Mouse (Mus musculus) fat pad, adult 2 months (tissue): Measurements from ENCODE around the gene Rps3a1.

Experiments used
- DNase-seq: peaks from one replicate; pipeline ENCODE4 v3.0.0-alpha.2; 2011; ENCODE audit warnings: low read depth, low spot score; ENCODE audit errors: extremely low read depth

Gene Rps3a1

GRCm38 (mm10) chr3:86142263-86142933, at the start of gene Rps3a1:
Gene Rps3a1 (minus strand): TSS chr3:86142702.
- DNase-seq = peak; percentile 55

GRCm38 (mm10) chr3:86187736-86188389, 45.4 kb upstream of the Rps3a1 start:
- no peak for DNase-seq

- DNase-seq = no peak
These were observed 42.0 kb upstream of the Rps3a1 start for GRCm38 (mm10) chr3:86184546-86184945.

- no peak for DNase-seq
These were observed 38.6 kb upstream of the Rps3a1 start for GRCm38 (mm10) chr3:86181107-86181506.

GRCm38 (mm10) chr3:86179714-86180113, 37.2 kb upstream of the Rps3a1 start:
- DNase-seq = no peak

GRCm38 (mm10) chr3:86168841-86169425, 26.4 kb upstream of the Rps3a1 start:
- DNase-seq = no peak

GRCm38 (mm10) chr3:86149521-86149920, 7.0 kb upstream of the Rps3a1 start:
- no peak for DNase-seq

- DNase-seq = no peak
These were observed 6.6 kb upstream of the Rps3a1 start for GRCm38 (mm10) chr3:86149063-86149462.

- DNase-seq = no peak
These were observed 841 bp upstream of the Rps3a1 start for GRCm38 (mm10) chr3:86143343-86143742.

GRCm38 (mm10) chr3:86142934-86143317, 424 bp upstream of the Rps3a1 start:
- DNase-seq = no peak

- DNase-seq = no peak
These were observed 628 bp downstream of the Rps3a1 start for GRCm38 (mm10) chr3:86141886-86142262.

- DNase-seq = no peak
These were observed 1.1 kb downstream of the Rps3a1 start for GRCm38 (mm10) chr3:86141366-86141765.

GRCm38 (mm10) chr3:86139660-86140059, 2.8 kb downstream of the Rps3a1 start:
- no peak for DNase-seq

- no peak for DNase-seq
These were observed 5.4 kb downstream of the Rps3a1 start for GRCm38 (mm10) chr3:86136936-86137574.

- no peak for DNase-seq
These were observed 6.5 kb downstream of the Rps3a1 start for GRCm38 (mm10) chr3:86135886-86136563.

- no peak for DNase-seq
These were observed 7.4 kb downstream of the Rps3a1 start for GRCm38 (mm10) chr3:86134939-86135638.

- DNase-seq = no peak
These were observed 12.7 kb downstream of the Rps3a1 start for GRCm38 (mm10) chr3:86129757-86130156.

- no peak for DNase-seq
These were observed 19.2 kb downstream of the Rps3a1 start for GRCm38 (mm10) chr3:86123251-86123746.

- no peak for DNase-seq
These were observed 20.3 kb downstream of the Rps3a1 start for GRCm38 (mm10) chr3:86122156-86122555.

- peak; percentile 21 for DNase-seq
These were observed 23.1 kb downstream of the Rps3a1 start for GRCm38 (mm10) chr3:86119237-86119932.
